Mouse (Mus musculus) left cerebral cortex, postnatal 14 days (tissue): ENCODE measurements around the gene Sfta2. TPM values are rescaled to one million over a fixed set of nuclear protein-coding genes. Genes with fewer than 3 reads are reported as not detected.

ENCODE experiments used
- DNase-seq, 2 experiments: peaks; one replicate each; pipeline ENCODE4 v3.0.0; 2021 to 2022; ENCODE audit warnings: low spot score in 2 of 2, mixed read lengths in 1 of 2
- intact Hi-C: fragments of 180-260 bp; cut with DNase I; formaldehyde crosslinking; loops from one replicate; pipeline ENCODE4 v1.15.1; 2025
- total RNA-seq, 2 experiments: library from RNA; stranded (reverse); gene quantifications; 2 replicates each; pipeline ENCODE4 v1.2.3; 2021

The Sfta2 gene
- total RNA-seq, 2 experiments from 2014 or later, result not detected

- intact Hi-C loops, result loop anchor here (2.0 kb wide), 2 partner anchors 44 to 76 kb away; partner anchors contain the start of gene Vars2
- peak; percentile 88 to 93 for DNase-seq
These were observed 10.7 kb upstream of the Sfta2 start for GRCm38 (mm10) chr17:35590410-35591218.

GRCm38 (mm10) chr17:35591219-35591578 lies 10.2 kb upstream of the Sfta2 start:
- intact Hi-C loops, result loop anchor here (2.0 kb wide), 2 partner anchors 44 to 76 kb away; partner anchors contain the start of gene Vars2
- no peak for DNase-seq

- DNase-seq, result peak in 1 of 2 experiments; percentile 22
- intact Hi-C loops, result loop anchor here (2.0 kb wide), 2 partner anchors 43 to 75 kb away; partner anchors contain the start of gene Vars2
These were observed 9.6 kb upstream of the Sfta2 start for GRCm38 (mm10) chr17:35591731-35592130.

GRCm38 (mm10) chr17:35592131-35592530 lies 9.2 kb upstream of the Sfta2 start:
- intact Hi-C loops, result no loop called here
- DNase-seq, result no peak

- intact Hi-C loops, result no loop called here
- no peak for DNase-seq
These were observed 7.6 kb upstream of the Sfta2 start for GRCm38 (mm10) chr17:35593786-35594185.

GRCm38 (mm10) chr17:35594456-35594855 lies 6.9 kb upstream of the Sfta2 start:
- intact Hi-C loops, result no loop called here
- DNase-seq, result no peak

- intact Hi-C loops, result no loop called here
- no peak for DNase-seq
These were observed 4.0 kb upstream of the Sfta2 start for GRCm38 (mm10) chr17:35597399-35597798.

GRCm38 (mm10) chr17:35601736-35602354 lies 496 bp downstream of the Sfta2 start:
- DNase-seq, result no peak
- intact Hi-C loops, result no loop called here

- no peak for DNase-seq
- intact Hi-C loops, result no loop called here
These were observed 15.8 kb downstream of the Sfta2 start for GRCm38 (mm10) chr17:35617127-35617526.

- DNase-seq, result no peak
- intact Hi-C loops, result no loop called here
These were observed 25.2 kb downstream of the Sfta2 start, which contains the start of gene Gm9573 for GRCm38 (mm10) chr17:35626537-35626936. Gene Gm9573 (minus strand): TSS chr17:35626637.

- intact Hi-C loops, result loop anchor here (2.0 kb wide), 2 partner anchors 43 to 91 kb away; no protein-coding TSS in a partner anchor
- peak; percentile 68 to 79 for DNase-seq
These were observed 32.6 kb downstream of the Sfta2 start for GRCm38 (mm10) chr17:35633992-35634391.

GRCm38 (mm10) chr17:35635202-35635601 lies 33.9 kb downstream of the Sfta2 start:
- intact Hi-C loops, result loop anchor here (2.0 kb wide), 2 partner anchors 44 to 90 kb away; no protein-coding TSS in a partner anchor
- peak in 1 of 2 experiments; percentile 80 for DNase-seq

GRCm38 (mm10) chr17:35635699-35636111 lies 34.4 kb downstream of the Sfta2 start:
- intact Hi-C loops, result loop anchor here (2.0 kb wide), 2 partner anchors 45 to 89 kb away; no protein-coding TSS in a partner anchor
- DNase-seq, result peak; percentile 90 to 92

- intact Hi-C loops, result no loop called here
- DNase-seq, result peak; percentile 42 to 63
These were observed 35.0 kb downstream of the Sfta2 start for GRCm38 (mm10) chr17:35636363-35636762.

GRCm38 (mm10) chr17:35638475-35639190 lies 37.3 kb downstream of the Sfta2 start:
- DNase-seq, result peak; percentile 72 to 77

GRCm38 (mm10) chr17:35639352-35639751 lies 38.0 kb downstream of the Sfta2 start:
- intact Hi-C loops, result no loop called here
- DNase-seq, result no peak

More at GRCm38 (mm10) chr17:35638475-35639190, 37.3 kb downstream of the Sfta2 start:
- intact Hi-C loops, result no loop called here

GRCm38 (mm10) chr17:35643609-35644236 lies 42.4 kb downstream of the Sfta2 start, which contains the start of gene Mucl3:
Gene Mucl3 (minus strand): TSS chr17:35643695.
- DNase-seq, result no peak
- intact Hi-C loops, result no loop called here

- intact Hi-C loops, result no loop called here
- DNase-seq, result no peak
These were observed 48.1 kb downstream of the Sfta2 start for GRCm38 (mm10) chr17:35649429-35649828.

- no peak for DNase-seq
- intact Hi-C loops, result no loop called here
These were observed 51.7 kb downstream of the Sfta2 start for GRCm38 (mm10) chr17:35653086-35653485.
